17 mouse cellular contexts compared by ENCODE assay signal in the genomic region with DNA sequence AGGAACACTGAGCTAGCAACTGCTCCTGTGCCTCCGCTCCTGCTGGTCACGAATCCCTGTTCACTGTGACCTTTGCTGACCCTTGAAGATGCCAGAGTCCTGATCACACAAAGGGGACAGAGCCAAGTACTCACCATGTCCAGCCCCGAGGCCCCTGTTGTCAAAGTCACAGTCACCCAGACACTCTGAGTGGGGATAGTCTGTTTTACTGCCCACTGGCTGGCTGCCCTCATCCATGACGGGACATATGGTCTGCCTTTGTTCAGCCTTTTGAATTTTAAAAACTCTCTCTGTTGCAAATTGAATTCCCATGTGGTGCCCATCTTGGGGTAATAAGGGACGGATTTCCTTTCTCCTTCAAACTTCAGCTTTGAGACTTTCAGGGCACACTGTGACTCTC. TPM values are rescaled to one million over a fixed set of nuclear protein-coding genes. Genes with fewer than 3 reads are reported as not detected.
DNase-seq lines count a peak whose midpoint lies in the region; ATAC-seq lines count a peak whose summit lies in the region.
"Had no signal": no experiment of that assay in that cellular context is flagged by ENCODE, and none has a peak within 500 bp of the region (broad histone marks: within the 10 kb centered on the region; RNA-seq: fewer than 3 reads in every experiment).

No protein-coding gene starts in this region.

- DNase-seq in hindbrain, embryonic 11.5 days (ENCODE audit: low spot score) = peak; percentile 34
- no peak for DNase-seq in hindbrain, embryonic 14.5 days (ENCODE audit: low spot score)
- peak; percentile 23 for DNase-seq in brain, adult 2 months (ENCODE audit: low read depth, low spot score)
- peak; percentile 61 for DNase-seq in embryo, embryonic 11 days
- DNase-seq in kidney, postnatal 10 days = no peak
- DNase-seq in layer of hippocampus, postnatal 25 days (ENCODE audit: extremely low spot score in 1 of 2, low spot score in 1 of 2) = no peak
- DNase-seq in testis, postnatal 10 days (ENCODE audit: low spot score) = no peak
- DNase-seq: cerebellum, adult 8-10 months; gastrocnemius, postnatal 36 days; heart, postnatal 14 days; right cerebral cortex, postnatal 4 days; thymus, adult 18-20 months had no signal

- no peak overlapping the region for H3K4me3 ChIP-seq in hindbrain, embryonic 11.5 days (ENCODE audit: low read depth, low read length)
- no peak overlapping the region for H3K4me3 ChIP-seq in hindbrain, embryonic 14.5 days (replicated peaks; ENCODE audit: low read length)
- no peak overlapping the region for H3K4me3 ChIP-seq in forebrain, embryonic 16.5 days (replicated peaks; ENCODE audit: low read length)
- H3K4me3 ChIP-seq: heart, embryonic 10.5 days; layer of hippocampus, adult 2 months; liver, embryonic 12.5 days; lung, embryonic 15.5 days had no signal

- no peak overlapping the region for H3K4me2 ChIP-seq in hindbrain, embryonic 11.5 days (replicated peaks; ENCODE audit: low read depth, low read length)
- H3K4me2 ChIP-seq in hindbrain, embryonic 14.5 days (replicated peaks) = no peak overlapping the region
- H3K4me2 ChIP-seq in forebrain, embryonic 16.5 days (ENCODE audit: low read length) = no peak overlapping the region
- H3K4me2 ChIP-seq: liver, embryonic 12.5 days; lung, embryonic 15.5 days had no signal

- no peak for ATAC-seq in hindbrain, embryonic 11.5 days (ENCODE audit: low FRiP score)
- ATAC-seq in hindbrain, embryonic 14.5 days (ENCODE audit: low FRiP score) = no peak
- ATAC-seq in forebrain, embryonic 16.5 days = no peak
- ATAC-seq: liver, embryonic 12.5 days had no signal

- H3K36me3 ChIP-seq in hindbrain, embryonic 11.5 days (ENCODE audit: control insufficient read depth, insufficient read depth, low read length) = no peaks in the 10 kb centered on the region
- H3K36me3 ChIP-seq in hindbrain, embryonic 14.5 days (replicated peaks; ENCODE audit: control insufficient read depth, insufficient read depth) = no peaks in the 10 kb centered on the region
- H3K36me3 ChIP-seq in forebrain, embryonic 16.5 days (ENCODE audit: control insufficient read depth, insufficient read depth) = no peaks in the 10 kb centered on the region
- H3K36me3 ChIP-seq: heart, embryonic 10.5 days; liver, embryonic 12.5 days; lung, embryonic 15.5 days had no signal

- no peaks in the 10 kb centered on the region for H3K9me3 ChIP-seq in hindbrain, embryonic 11.5 days (ENCODE audit: control insufficient read depth, low read length)
- no peaks in the 10 kb centered on the region for H3K9me3 ChIP-seq in hindbrain, embryonic 14.5 days (ENCODE audit: control insufficient read depth, low read length)
- H3K9me3 ChIP-seq in forebrain, embryonic 16.5 days (ENCODE audit: control insufficient read depth, low read length) = no peaks in the 10 kb centered on the region
- H3K9me3 ChIP-seq: heart, embryonic 10.5 days; liver, embryonic 12.5 days; lung, embryonic 15.5 days had no signal

- peak overlapping the region; percentile 45; the same call in 1 of the 2 replicates for H3K27ac ChIP-seq in hindbrain, embryonic 11.5 days (ENCODE audit: low read depth, low read length)
- H3K27ac ChIP-seq in hindbrain, embryonic 14.5 days = no peak overlapping the region
- peak overlapping the region; percentile 47; the same call in 1 of the 2 replicates for H3K27ac ChIP-seq in forebrain, embryonic 16.5 days (ENCODE audit: low read length)
- H3K27ac ChIP-seq: heart, embryonic 10.5 days; layer of hippocampus, adult 2 months; liver, embryonic 12.5 days; lung, embryonic 15.5 days had no signal

- no peaks in the 10 kb centered on the region for H3K27me3 ChIP-seq in hindbrain, embryonic 11.5 days (ENCODE audit: control insufficient read depth, insufficient read depth, low read length)
- no peaks in the 10 kb centered on the region for H3K27me3 ChIP-seq in hindbrain, embryonic 14.5 days (ENCODE audit: control insufficient read depth, insufficient read depth, low read length)
- no peaks in the 10 kb centered on the region for H3K27me3 ChIP-seq in forebrain, embryonic 16.5 days (replicated peaks; ENCODE audit: control insufficient read depth, insufficient read depth, low read length)
- H3K27me3 ChIP-seq: lung, embryonic 15.5 days had no signal

- 8% methylated on average over 5 of the region's 5 CpGs for WGBS in hindbrain, embryonic 11.5 days
- WGBS in hindbrain, embryonic 14.5 days = 5% methylated on average over 5 of the region's 5 CpGs
- 28% methylated on average over 5 of the region's 5 CpGs for WGBS in forebrain, embryonic 16.5 days

- H3K9ac ChIP-seq in hindbrain, embryonic 11.5 days (ENCODE audit: low read depth, low read length) = no peak overlapping the region
- H3K9ac ChIP-seq in hindbrain, embryonic 14.5 days = no peak overlapping the region
- H3K9ac ChIP-seq in forebrain, embryonic 16.5 days (replicated peaks; ENCODE audit: low read depth, low read length) = no peak overlapping the region
- H3K9ac ChIP-seq: liver, embryonic 12.5 days; lung, embryonic 15.5 days had no signal

- 0 out of 2 replicates have a peak, but pooled peaks cover 2% of the 10 kb centered on the region for H3K4me1 ChIP-seq in hindbrain, embryonic 11.5 days (replicated peaks; ENCODE audit: control insufficient read depth, insufficient read depth, low read length)
- peaks cover 3% of the 10 kb centered on the region; the same call in 1 of the 2 replicates for H3K4me1 ChIP-seq in hindbrain, embryonic 14.5 days (replicated peaks; ENCODE audit: control insufficient read depth, insufficient read depth, low read length)
- H3K4me1 ChIP-seq in forebrain, embryonic 16.5 days (replicated peaks; ENCODE audit: control insufficient read depth, insufficient read depth, low read length) = peaks cover 6% of the 10 kb centered on the region
- H3K4me1 ChIP-seq: liver, embryonic 12.5 days; lung, embryonic 15.5 days had no signal

RNA-seq across cellular contexts. Expression of gene Trp53rkb, which starts 28.3 kb away (rescaled TPM):
- 8.7 and 10.0 TPM in 2 replicates for polyA plus RNA-seq in hindbrain, embryonic 11.5 days (2014; fragmentation: Nextera tagmentation; extraction: Ambion mirVana)
- polyA plus RNA-seq in hindbrain, embryonic 14.5 days (2014; fragmentation: Nextera tagmentation; extraction: Ambion mirVana) = 9.2 and 9.7 TPM in 2 replicates
- 8.7 and 9.0 TPM in 2 replicates for polyA plus RNA-seq in forebrain, embryonic 16.5 days (2015; fragmentation: Nextera tagmentation; extraction: Ambion mirVana)
- 1 to 10 TPM; 4.4 to 7.3 TPM for total RNA-seq in layer of hippocampus, postnatal 25 days (2021)

RNA-seq across cellular contexts. Expression of gene Arfgef2, which starts 41.3 kb away (rescaled TPM):
- 3.8 and 4.2 TPM in 2 replicates for polyA plus RNA-seq in hindbrain, embryonic 11.5 days (2014; fragmentation: Nextera tagmentation; extraction: Ambion mirVana)
- 6.5 and 7.9 TPM in 2 replicates for polyA plus RNA-seq in hindbrain, embryonic 14.5 days (2014; fragmentation: Nextera tagmentation; extraction: Ambion mirVana)
- polyA plus RNA-seq in forebrain, embryonic 16.5 days (2015; fragmentation: Nextera tagmentation; extraction: Ambion mirVana) = 3.2 and 3.4 TPM in 2 replicates
- 10 to 100 TPM; 45.7 to 48.5 TPM for total RNA-seq in layer of hippocampus, postnatal 25 days (2021)

RNA-seq across cellular contexts. Expression of gene Prex1, which starts 50.4 kb away (rescaled TPM):
- polyA plus RNA-seq in hindbrain, embryonic 11.5 days (2014; fragmentation: Nextera tagmentation; extraction: Ambion mirVana) = 20.9 and 21.7 TPM in 2 replicates
- polyA plus RNA-seq in hindbrain, embryonic 14.5 days (2014; fragmentation: Nextera tagmentation; extraction: Ambion mirVana) = 27.3 and 28.8 TPM in 2 replicates
- polyA plus RNA-seq in forebrain, embryonic 16.5 days (2015; fragmentation: Nextera tagmentation; extraction: Ambion mirVana) = 38.5 and 40.5 TPM in 2 replicates
- 10 to 100 TPM; 75.4 to 85.2 TPM for total RNA-seq in layer of hippocampus, postnatal 25 days (2021)

Comparison
In these comparisons a context has a peak if more than half of its experiments do, and no peak if none do; other contexts are left out.
1. DNase-seq: peak in hindbrain, embryonic 11.5 days (single experiment), brain, adult 2 months (single experiment) and embryo, embryonic 11 days (single experiment); none in hindbrain, embryonic 14.5 days (single experiment), kidney, postnatal 10 days (single experiment), layer of hippocampus, postnatal 25 days (0 of 2) and testis, postnatal 10 days (single experiment).